Comparison of ENCODE assay signal across 8 mouse cellular contexts in genomic region chr4:116053399-116053961, GRCm38 (mm10). TPM values are rescaled to one million over a fixed set of nuclear protein-coding genes. Genes with fewer than 3 reads are reported as not detected.
DNase-seq lines count a peak whose midpoint lies in the region; ATAC-seq lines count a peak whose summit lies in the region.

Gene Nsun4 (minus strand): TSS chr4:116053876.

- H3K4me1 ChIP-seq in lung, embryonic 16.5 days (replicated peaks; ENCODE audit: control insufficient read depth, insufficient read depth, low read length), result peaks cover 20% of the 10 kb centered on the region

- peak; percentile 91 for DNase-seq in MEL-GATA-1-ER (ENCODE audit: extremely low read depth, low read depth)
- peak; percentile 85 for DNase-seq in cerebellum, adult 8-10 months
- peak; percentile 89 for DNase-seq in forelimb bud, embryonic 11.5 days (ENCODE audit: low read depth, low spot score)
- DNase-seq in layer of hippocampus, adult 9-10 months (ENCODE audit: low spot score), result peak; percentile 84
- DNase-seq in ovary, postnatal 10 days (ENCODE audit: low spot score), result peak; percentile 70
- peak; percentile 84 to 87 for DNase-seq in thymus, postnatal 10 days (ENCODE audit: low spot score in 2 of 2)

- H3K9me3 ChIP-seq in lung, embryonic 16.5 days (ENCODE audit: control insufficient read depth, low read length), result no peaks in the 10 kb centered on the region

- no peaks in the 10 kb centered on the region for H3K36me3 ChIP-seq in lung, embryonic 16.5 days (ENCODE audit: control insufficient read depth, insufficient read depth, low read length)

- peak; percentile 95 to 96 for ATAC-seq in hematopoietic stem cell, adult 5-6 weeks (replicated peaks in 1 of 2; ENCODE audit: insufficient read depth in 1 of 2, low FRiP score in 2 of 2, low TSS enrichment in 1 of 2, low read depth in 1 of 2, poor library complexity in 2 of 2, severe bottlenecking in 2 of 2)
- ATAC-seq in lung, embryonic 16.5 days (ENCODE audit: low read depth), result peak; percentile 97

- WGBS in lung, embryonic 16.5 days, result 0% methylated on average over 35 of the region's 35 CpGs

- peak within 1 kb of the TSS; percentile 64 for H3K4me3 ChIP-seq in lung, embryonic 16.5 days (ENCODE audit: low read length)

- H3K9ac ChIP-seq in lung, embryonic 16.5 days (ENCODE audit: low read length), result peak within 1 kb of the TSS; percentile 61

- peak within 1 kb of the TSS; percentile 71 for H3K4me2 ChIP-seq in lung, embryonic 16.5 days (ENCODE audit: low read depth, low read length)

- H3K27ac ChIP-seq in lung, embryonic 16.5 days (ENCODE audit: low read length), result peak within 1 kb of the TSS; percentile 98

- no peaks in the 10 kb centered on the region for H3K27me3 ChIP-seq in lung, embryonic 16.5 days (ENCODE audit: control insufficient read depth, insufficient read depth, low read depth, low read length)

RNA-seq across cellular contexts. Expression of gene Nsun4, which starts in this region (rescaled TPM):
- total RNA-seq in hematopoietic stem cell, adult 5-6 weeks (2017), result 12.1 and 21.3 TPM in 2 replicates
- polyA plus RNA-seq in lung, embryonic 16.5 days (2015; fragmentation: Nextera tagmentation; extraction: Ambion mirVana), result 25.9 and 28.2 TPM in 2 replicates

Comparison
In these comparisons a context has a peak if more than half of its experiments do, and no peak if none do; other contexts are left out.
1. Peak in every context shown above with its lines: DNase-seq, ATAC-seq, H3K4me3 ChIP-seq and H3K27ac ChIP-seq.